Mouse (Mus musculus) liver, postnatal 0 days (tissue): ENCODE data around the gene B4galt4. TPM values are rescaled to one million over a fixed set of nuclear protein-coding genes. Genes with fewer than 3 reads are reported as not detected.

Experiments
- ATAC-seq: fragments of 200-750 bp; cut with Nextera tagmentation; 2 replicates; pipeline ENCODE4 v1.8.0; 2017; ENCODE audit warnings: mild to moderate bottlenecking, moderate library complexity
- DNase-seq: peaks from one replicate; pipeline ENCODE4 v3.0.0-alpha.2; 2016
- H3K27ac ChIP-seq: fragments of 300-500 bp; sonication (generic); 2 replicates; pipeline ENCODE4 v1.5.1; 2014; ENCODE audit warnings: antibody characterized with exemption, moderate library complexity, mild to moderate bottlenecking, low read depth
- H3K27me3 ChIP-seq: fragments of 300-500 bp; sonication (generic); 2 replicates; pipeline ENCODE4 v1.6.1; 2014; ENCODE audit warnings: low read length, control low read depth, mixed read lengths; ENCODE audit not compliant: insufficient read depth
- H3K36me3 ChIP-seq: fragments of 300-500 bp; sonication (generic); replicated peaks from 2 replicates; pipeline ENCODE4 v1.6.1; 2014; ENCODE audit warnings: mild to moderate bottlenecking, control low read depth, low read length, moderate library complexity, mixed read lengths; ENCODE audit not compliant: insufficient read depth
- H3K4me1 ChIP-seq: fragments of 300-500 bp; sonication (generic); 2 replicates; pipeline ENCODE4 v1.6.1; 2014; ENCODE audit warnings: antibody characterized with exemption, mild to moderate bottlenecking, control low read depth; ENCODE audit not compliant: insufficient read depth
- H3K4me2 ChIP-seq: fragments of 300-500 bp; sonication (generic); 2 replicates; pipeline ENCODE4 v1.6.1; 2014; ENCODE audit warnings: low read depth, mild to moderate bottlenecking, low read length, moderate library complexity, mixed read lengths
- H3K4me3 ChIP-seq: fragments of 300-500 bp; sonication (generic); 2 replicates; pipeline ENCODE4 v1.5.1; 2014; ENCODE audit warnings: low read depth, low read length
- H3K9ac ChIP-seq: fragments of 300-500 bp; sonication (generic); replicated peaks from 2 replicates; pipeline ENCODE4 v1.6.1; 2014; ENCODE audit warnings: mild to moderate bottlenecking, moderate library complexity
- H3K9me3 ChIP-seq: fragments of 300-500 bp; sonication (generic); 2 replicates; pipeline ENCODE4 v1.6.1; 2016; ENCODE audit warnings: mild to moderate bottlenecking, control low read depth, low read length, mixed read lengths
- CTCF ChIP-seq: sonication (generic); IDR thresholded peaks from 2 replicates; pipeline ENCODE4 v1.5.1; 2016; ENCODE audit warnings: antibody characterized with exemption, low read depth
- EP300 ChIP-seq: IDR thresholded peaks from 2 replicates; pipeline ENCODE4 v1.6.1; 2016; ENCODE audit warnings: antibody characterized with exemption, low read depth, mild to moderate bottlenecking
- WGBS: fragments of 180-500 bp; shearing (Covaris S2); extraction: QIAGEN DNeasy Blood & Tissue Kit; methylation state at CpG from one replicate; pipeline ENCODE4 v1.1.7; 2014; ENCODE audit not compliant: insufficient replicate concordance; 5-methylcytosine and 5-hydroxymethylcytosine counted together
- polyA plus RNA-seq: library from polyadenylated mRNA; unstranded; fragments of >200 nt; fragmentation: Nextera tagmentation; extraction: Ambion mirVana; gene quantifications from 2 replicates; pipeline ENCODE4 v1.2.1, GENCODE M21; 2015

Gene B4galt4
- polyA plus RNA-seq, 1 experiment from 2014 or later, result 3.0 TPM

DNA sequence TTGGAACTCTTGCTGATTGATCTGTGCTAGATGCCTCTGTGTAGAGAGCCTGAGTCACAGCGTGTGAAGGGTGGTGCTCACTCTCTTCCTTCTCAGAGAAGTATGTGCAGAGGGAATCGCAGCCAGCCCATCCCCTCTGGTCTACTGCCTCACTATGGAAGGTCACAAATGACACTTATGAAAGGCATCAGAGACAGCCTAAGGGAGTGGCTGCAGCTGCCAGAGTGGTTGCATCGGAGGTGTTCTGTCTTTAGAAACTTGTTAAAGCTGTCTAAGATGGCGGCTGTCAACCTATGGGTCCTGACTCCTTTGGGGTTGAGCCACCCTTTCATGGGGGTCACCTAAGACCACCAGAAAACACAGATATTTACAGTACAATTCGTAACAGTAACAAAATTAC lies 68.1 kb downstream of the B4galt4 start:
- Histone ChIP-seq H3K4me1 (no peaks in the 10 kb centered on the region), H3K9ac (no peak overlapping the region), H3K36me3 (no peaks in the 10 kb centered on the region), H3K27ac (no peak overlapping the region), H3K9me3 (peaks cover 6% of the 10 kb centered on the region; the same call in 1 of the 2 replicates), H3K4me3 (no peak overlapping the region), H3K4me2 (no peak overlapping the region), H3K27me3 (no peaks in the 10 kb centered on the region)
- 64% methylated on average over 5 of the region's 5 CpGs for WGBS
- TF ChIP-seq EP300 (no peak), CTCF (no peak)
- no peak for ATAC-seq
- no peak for DNase-seq

DNA sequence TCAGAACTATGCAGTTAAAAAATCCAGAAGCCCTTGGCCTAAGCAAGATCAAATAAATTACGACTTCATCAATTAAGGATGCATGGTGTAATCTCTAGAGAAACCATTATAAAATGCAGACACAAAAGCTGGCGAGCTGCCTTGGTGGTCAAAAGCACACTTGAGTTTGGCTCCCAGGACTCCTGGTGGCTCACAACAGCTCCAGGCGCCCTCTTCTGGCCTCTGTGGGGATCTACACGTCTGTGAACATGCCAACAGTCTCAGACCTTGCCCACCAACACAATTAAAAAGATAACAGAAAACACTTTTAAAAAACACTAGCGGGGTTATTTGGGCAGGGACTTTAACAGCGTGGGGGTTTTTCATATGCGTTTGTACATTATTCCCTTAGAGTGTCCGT lies 70.5 kb downstream of the B4galt4 start:
- H3K36me3 ChIP-seq, result no peaks in the 10 kb centered on the region
- no peak overlapping the region for H3K4me3 ChIP-seq
- no peak overlapping the region for H3K4me2 ChIP-seq
- 28% methylated on average over 8 of the region's 8 CpGs for WGBS
- no peak overlapping the region for H3K27ac ChIP-seq
- ATAC-seq (no peak), DNase-seq (peak; percentile 68)
- no peaks in the 10 kb centered on the region for H3K4me1 ChIP-seq
- no peak overlapping the region for H3K9ac ChIP-seq
- no peak for TF ChIP-seq EP300
- TF ChIP-seq CTCF, result peak; percentile 81
- H3K27me3 ChIP-seq, result no peaks in the 10 kb centered on the region
- H3K9me3 ChIP-seq, result peaks cover 6% of the 10 kb centered on the region; the same call in 1 of the 2 replicates

Other genes with a start within 250 kb of the B4galt4 start
- 14.8 and 17.0 TPM in 2 replicates for gene Timmdc1, start 219.6 kb upstream of the B4galt4 start, polyA plus RNA-seq
- 6.1 and 6.3 TPM in 2 replicates for gene Poglut1, start 192.0 kb upstream of the B4galt4 start, polyA plus RNA-seq
- 15.7 and 18.4 TPM in 2 replicates for gene Tmem39a, start 183.6 kb upstream of the B4galt4 start, polyA plus RNA-seq
- 1.6 and 1.7 TPM in 2 replicates for gene Arhgap31, start 29.0 kb upstream of the B4galt4 start, polyA plus RNA-seq
- 2.6 and 2.8 TPM in 2 replicates for gene Upk1b, start 58.1 kb downstream of the B4galt4 start, polyA plus RNA-seq
- not detected in 2 replicates for gene 4930435E12Rik, start 86.5 kb downstream of the B4galt4 start, polyA plus RNA-seq
- gene Igsf11, start 150.4 kb downstream of the B4galt4 start, polyA plus RNA-seq, result 1.6 and 2.1 TPM in 2 replicates